Mouse (Mus musculus) lung, postnatal 36 days (tissue): ENCODE data around the gene Suco.

Source experiments
- DNase-seq: peaks from one replicate; pipeline ENCODE4 v3.0.0; 2022; ENCODE audit warnings: mixed read lengths

Suco gene

GRCm38 (mm10) chr1:161781594-161781993 lies 94.9 kb downstream of the Suco start:
- DNase-seq = no peak

- no peak for DNase-seq
Measured at GRCm38 (mm10) chr1:161779057-161779456, 97.4 kb downstream of the Suco start.

GRCm38 (mm10) chr1:161775151-161775550 lies 101.3 kb downstream of the Suco start:
- DNase-seq = no peak

- no peak for DNase-seq
Measured at GRCm38 (mm10) chr1:161771293-161771692, 105.2 kb downstream of the Suco start.

GRCm38 (mm10) chr1:161769329-161769728 lies 107.2 kb downstream of the Suco start:
- no peak for DNase-seq

- no peak for DNase-seq
Measured at GRCm38 (mm10) chr1:161767101-161767524, 109.4 kb downstream of the Suco start.

GRCm38 (mm10) chr1:161766656-161767055 lies 109.8 kb downstream of the Suco start:
- peak; percentile 82 for DNase-seq
